Mouse (Mus musculus): ENCODE results near the gene Cavin3. TPM values are rescaled to one million over a fixed set of nuclear protein-coding genes. Genes with fewer than 3 reads are reported as not detected.

Cavin3 gene
- total and polyA plus RNA-seq, 2 experiments from 2014 or later = 33.5 to 34.6 TPM

DNA sequence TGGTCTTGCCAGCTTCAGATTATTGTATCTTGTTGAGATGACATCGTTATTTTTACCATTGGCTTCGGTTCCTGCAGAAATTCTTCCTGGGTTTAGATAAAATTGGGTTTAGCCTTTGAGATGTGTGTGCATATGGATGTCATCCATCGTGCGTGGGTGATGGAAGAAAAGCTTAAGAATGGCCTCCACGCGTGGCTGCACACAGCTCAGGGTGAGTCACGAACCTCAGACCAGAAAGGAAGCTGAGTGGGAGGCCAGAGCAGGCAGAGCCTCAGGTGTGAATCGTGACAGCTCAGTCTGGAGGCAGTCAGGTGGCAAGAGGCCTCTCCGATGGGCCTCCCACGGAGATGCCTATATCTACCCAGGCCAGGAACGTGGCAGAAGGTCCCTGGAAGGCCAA lies 37.2 kb upstream of the Cavin3 start:
- no peak overlapping the region for H3K4me3 ChIP-seq (ENCODE audit: low read depth, low read length)
- no peak for ATAC-seq (ENCODE audit: low FRiP score)
- H3K4me1 ChIP-seq (ENCODE audit: insufficient read depth, low read length) = no peaks in the 10 kb centered on the region; the same call in 1 of the 2 replicates
- no peak overlapping the region for H3K4me2 ChIP-seq (ENCODE audit: low read depth, low read length, poor library complexity, severe bottlenecking)
- 71% methylated on average over 11 of the region's 11 CpGs for WGBS
- H3K9ac ChIP-seq (replicated peaks; ENCODE audit: low read length, poor library complexity, severe bottlenecking) = no peak overlapping the region
- TF ChIP-seq CTCF (IDR thresholded peaks at IDR 0.05) = no peak
- no peak for DNase-seq (ENCODE audit: low spot score)
- H3K36me3 ChIP-seq (ENCODE audit: insufficient read depth, low read length) = no peaks in the 10 kb centered on the region
- no peaks in the 10 kb centered on the region for H3K27me3 ChIP-seq (ENCODE audit: insufficient read depth, low read length)
- no peaks in the 10 kb centered on the region for H3K9me3 ChIP-seq (ENCODE audit: low read length)
- no peak overlapping the region for H3K27ac ChIP-seq (ENCODE audit: low read depth, low read length)

GRCm38 (mm10) chr7:105516669-105517360 lies 34.7 kb upstream of the Cavin3 start:
- Histone ChIP-seq H3K27ac (ENCODE audit: low read depth, low read length) (no peak overlapping the region), H3K36me3 (ENCODE audit: insufficient read depth, low read length) (no peaks in the 10 kb centered on the region), H3K4me2 (ENCODE audit: low read depth, low read length, poor library complexity, severe bottlenecking) (no peak overlapping the region), H3K9me3 (ENCODE audit: low read length) (no peaks in the 10 kb centered on the region), H3K9ac (replicated peaks; ENCODE audit: low read length, poor library complexity, severe bottlenecking) (no peak overlapping the region), H3K27me3 (ENCODE audit: insufficient read depth, low read length) (no peaks in the 10 kb centered on the region), H3K4me1 (ENCODE audit: insufficient read depth, low read length) (no peaks in the 10 kb centered on the region; the same call in 1 of the 2 replicates), H3K4me3 (ENCODE audit: low read depth, low read length) (no peak overlapping the region)
- no peak for TF ChIP-seq CTCF (IDR thresholded peaks at IDR 0.05)
- DNase-seq (ENCODE audit: low spot score) = no peak
- WGBS = 20% methylated on average over 9 of the region's 9 CpGs
- no peak for ATAC-seq (ENCODE audit: low FRiP score)

- Histone ChIP-seq H3K9ac (replicated peaks; ENCODE audit: low read length, poor library complexity, severe bottlenecking) (no peak overlapping the region), H3K4me1 (ENCODE audit: insufficient read depth, low read length) (no peaks in the 10 kb centered on the region; the same call in 1 of the 2 replicates), H3K9me3 (ENCODE audit: low read length) (no peaks in the 10 kb centered on the region), H3K4me2 (ENCODE audit: low read depth, low read length, poor library complexity, severe bottlenecking) (no peak overlapping the region), H3K27me3 (ENCODE audit: insufficient read depth, low read length) (no peaks in the 10 kb centered on the region), H3K36me3 (ENCODE audit: insufficient read depth, low read length) (no peaks in the 10 kb centered on the region), H3K4me3 (ENCODE audit: low read depth, low read length) (no peak overlapping the region), H3K27ac (ENCODE audit: low read depth, low read length) (no peak overlapping the region)
- WGBS = 12% methylated on average over 5 of the region's 5 CpGs
- DNase-seq (ENCODE audit: low spot score) (peak; percentile 63), ATAC-seq (ENCODE audit: low FRiP score) (peak; percentile 29; the same call in 1 of the 2 replicates)
- peak; percentile 96 for TF ChIP-seq CTCF (IDR thresholded peaks at IDR 0.05)
Observed at GRCm38 (mm10) chr7:105515178-105515577, 33.1 kb upstream of the Cavin3 start.

DNA sequence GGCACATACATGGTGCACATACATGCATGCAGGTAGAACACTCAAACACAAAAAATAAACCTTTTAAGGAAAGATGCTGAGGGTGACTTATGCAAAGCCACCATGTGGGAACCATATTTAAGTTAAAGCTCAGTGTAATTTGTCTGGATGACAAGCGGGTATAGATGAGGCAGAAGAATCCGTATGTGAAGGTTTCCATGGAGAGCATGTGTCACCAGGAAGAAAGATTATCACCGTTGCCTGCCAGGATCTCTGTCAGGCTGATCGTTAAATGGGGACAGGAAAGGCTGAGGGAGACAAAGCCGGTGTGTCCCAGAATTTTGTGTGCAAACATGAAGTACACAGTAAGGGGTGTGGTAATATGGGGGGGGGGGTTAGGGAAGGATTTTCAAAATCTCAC lies 32.5 kb upstream of the Cavin3 start:
- Histone ChIP-seq H3K4me2 (ENCODE audit: low read depth, low read length, poor library complexity, severe bottlenecking) (no peak overlapping the region), H3K4me3 (ENCODE audit: low read depth, low read length) (no peak overlapping the region), H3K27ac (ENCODE audit: low read depth, low read length) (peak overlapping the region; percentile 51), H3K4me1 (ENCODE audit: insufficient read depth, low read length) (no peaks in the 10 kb centered on the region; the same call in 1 of the 2 replicates), H3K36me3 (ENCODE audit: insufficient read depth, low read length) (no peaks in the 10 kb centered on the region), H3K9me3 (ENCODE audit: low read length) (no peaks in the 10 kb centered on the region), H3K9ac (replicated peaks; ENCODE audit: low read length, poor library complexity, severe bottlenecking) (no peak overlapping the region), H3K27me3 (ENCODE audit: insufficient read depth, low read length) (no peaks in the 10 kb centered on the region)
- WGBS = 48% methylated on average over 5 of the region's 5 CpGs
- peak; percentile 17 for DNase-seq (ENCODE audit: low spot score)
- peak; percentile 3; the same call in 1 of the 2 replicates for ATAC-seq (ENCODE audit: low FRiP score)
- no peak for TF ChIP-seq CTCF (IDR thresholded peaks at IDR 0.05)

GRCm38 (mm10) chr7:105513845-105514291 lies 31.8 kb upstream of the Cavin3 start:
- DNase-seq (ENCODE audit: low spot score) = peak; percentile 73
- H3K9ac ChIP-seq (replicated peaks; ENCODE audit: low read length, poor library complexity, severe bottlenecking) = no peak overlapping the region
- TF ChIP-seq CTCF (IDR thresholded peaks at IDR 0.05) = no peak
- ATAC-seq (ENCODE audit: low FRiP score) = peak; percentile 88
- 36% methylated on average over 5 of the region's 5 CpGs for whole genome bisulfite sequencing
- H3K27me3 ChIP-seq (ENCODE audit: insufficient read depth, low read length) = no peaks in the 10 kb centered on the region
- peak overlapping the region; percentile 51 for H3K27ac ChIP-seq (ENCODE audit: low read depth, low read length)
- no peaks in the 10 kb centered on the region for H3K36me3 ChIP-seq (ENCODE audit: insufficient read depth, low read length)
- H3K4me1 ChIP-seq (ENCODE audit: insufficient read depth, low read length) = no peaks in the 10 kb centered on the region; the same call in 1 of the 2 replicates
- H3K4me3 ChIP-seq (ENCODE audit: low read depth, low read length) = no peak overlapping the region
- no peaks in the 10 kb centered on the region for H3K9me3 ChIP-seq (ENCODE audit: low read length)
- no peak overlapping the region for H3K4me2 ChIP-seq (ENCODE audit: low read depth, low read length, poor library complexity, severe bottlenecking)

- Histone ChIP-seq H3K4me3 (ENCODE audit: low read depth, low read length) (no peak overlapping the region), H3K27ac (ENCODE audit: low read depth, low read length) (no peak overlapping the region), H3K36me3 (ENCODE audit: insufficient read depth, low read length) (no peaks in the 10 kb centered on the region), H3K27me3 (ENCODE audit: insufficient read depth, low read length) (no peaks in the 10 kb centered on the region), H3K4me2 (ENCODE audit: low read depth, low read length, poor library complexity, severe bottlenecking) (no peak overlapping the region), H3K9me3 (ENCODE audit: low read length) (no peaks in the 10 kb centered on the region), H3K9ac (replicated peaks; ENCODE audit: low read length, poor library complexity, severe bottlenecking) (no peak overlapping the region), H3K4me1 (ENCODE audit: insufficient read depth, low read length) (no peaks in the 10 kb centered on the region; the same call in 1 of the 2 replicates)
- no peak for TF ChIP-seq CTCF (IDR thresholded peaks at IDR 0.05)
- no peak for DNase-seq (ENCODE audit: low spot score)
- no peak for ATAC-seq (ENCODE audit: low FRiP score)
- WGBS = 82% methylated on average over 5 of the region's 5 CpGs
Observed at GRCm38 (mm10) chr7:105510143-105510542, 28.0 kb upstream of the Cavin3 start.
